Mouse (Mus musculus) left cerebral cortex, adult 9 months (tissue): ENCODE measurements around the gene Gpr108.

Source experiments
- DNase-seq, 2 experiments: peaks; one replicate each; pipeline ENCODE4 v3.0.0; 2022; ENCODE audit warnings: low spot score in 2 of 2

The Gpr108 gene

GRCm38 (mm10) chr17:57245311-57245929 lies 2.8 kb downstream of the Gpr108 start:
- no peak for DNase-seq

GRCm38 (mm10) chr17:57243650-57244370 lies 4.4 kb downstream of the Gpr108 start:
- no peak for DNase-seq

- no peak for DNase-seq
Measured at GRCm38 (mm10) chr17:57237181-57237580, 11.1 kb downstream of the Gpr108 start.

- no peak for DNase-seq
Measured at GRCm38 (mm10) chr17:57235803-57236202, 12.4 kb downstream of the Gpr108 start.

GRCm38 (mm10) chr17:57234254-57234928 lies 13.9 kb downstream of the Gpr108 start:
- no peak for DNase-seq

- no peak for DNase-seq
Measured at GRCm38 (mm10) chr17:57233038-57233437, 15.2 kb downstream of the Gpr108 start.

- no peak for DNase-seq
Measured at GRCm38 (mm10) chr17:57232200-57232599, 16.0 kb downstream of the Gpr108 start.

GRCm38 (mm10) chr17:57231321-57231771 lies 16.9 kb downstream of the Gpr108 start:
- DNase-seq, result no peak

GRCm38 (mm10) chr17:57230728-57231125 lies 17.5 kb downstream of the Gpr108 start:
- DNase-seq, result no peak

GRCm38 (mm10) chr17:57229851-57230727 lies 18.2 kb downstream of the Gpr108 start:
- no peak for DNase-seq

- no peak for DNase-seq
Measured at GRCm38 (mm10) chr17:57228873-57229272, 19.4 kb downstream of the Gpr108 start.

- DNase-seq, result no peak
Measured at GRCm38 (mm10) chr17:57228014-57228413, 20.2 kb downstream of the Gpr108 start, which contains the start of gene C3. TSS of gene C3 (minus strand) at chr17:57228136.

GRCm38 (mm10) chr17:57227468-57227867 lies 20.8 kb downstream of the Gpr108 start:
- no peak for DNase-seq

- no peak for DNase-seq
Measured at GRCm38 (mm10) chr17:57223313-57223712, 24.9 kb downstream of the Gpr108 start.

- DNase-seq, result no peak
Measured at GRCm38 (mm10) chr17:57221911-57222310, 26.3 kb downstream of the Gpr108 start.

- DNase-seq, result no peak
Measured at GRCm38 (mm10) chr17:57219884-57220207, 28.4 kb downstream of the Gpr108 start.

- DNase-seq, result peak in 1 of 2 experiments; percentile 49
Measured at GRCm38 (mm10) chr17:57219167-57219883, 28.9 kb downstream of the Gpr108 start.

GRCm38 (mm10) chr17:57218335-57218900 lies 29.8 kb downstream of the Gpr108 start:
- DNase-seq, result no peak

- no peak for DNase-seq
Measured at GRCm38 (mm10) chr17:57214676-57215387, 33.4 kb downstream of the Gpr108 start.

GRCm38 (mm10) chr17:57211501-57211900 lies 36.7 kb downstream of the Gpr108 start:
- DNase-seq, result no peak
